Mouse (Mus musculus): ENCODE results near the gene Tcerg1l. TPM values are rescaled to one million over a fixed set of nuclear protein-coding genes. Genes with fewer than 3 reads are reported as not detected.

The Tcerg1l gene
- total and polyA plus RNA-seq, 3 experiments = 0.13 to 0.81 (median 0.40) TPM

DNA sequence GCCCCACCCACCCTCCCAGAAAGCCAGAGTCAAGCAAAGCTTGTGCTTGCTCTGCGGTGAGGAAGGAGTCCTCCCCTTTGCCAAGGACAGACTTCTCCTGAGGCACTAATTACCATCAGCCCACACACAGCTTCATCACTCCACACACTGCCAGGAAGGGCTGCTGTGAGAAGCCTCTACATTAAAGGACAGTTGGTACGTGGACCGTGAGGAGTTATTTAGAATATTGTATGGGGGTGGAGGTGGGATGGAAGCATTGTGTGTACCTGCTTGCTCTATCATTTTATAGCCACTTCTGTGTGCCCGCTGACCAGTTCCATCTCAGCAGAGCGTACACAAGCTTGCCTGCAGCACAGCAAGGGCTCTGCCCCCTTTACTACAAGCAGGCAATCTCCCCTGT, 16.0 kb upstream of the Tcerg1l start:
- no peak for DNase-seq (ENCODE audit: extremely low read depth)
- H3K27me3 ChIP-seq (replicated peaks) = peaks cover 21% of the 10 kb centered on the region
- in situ Hi-C loops (cut with MboI; ENCODE audit: low pct_ligation_motif_present, low pct_unique_long_range_greater_than_20kb, low sequenced_read_pairs) = no loop called here
- H3K27ac ChIP-seq (ENCODE audit: insufficient read depth, low read depth) = no peak overlapping the region
- no peak for TF ChIP-seq ETS1 (conservative IDR thresholded peaks at IDR 0.05; ENCODE audit: low read depth, low read length)
- TF ChIP-seq ZNF384 (IDR thresholded peaks at IDR 0.05; ENCODE audit: low read depth, low read length) = no peak
- no peak for TF ChIP-seq SIN3A (IDR thresholded peaks at IDR 0.05; ENCODE audit: low read length)
- TF ChIP-seq NRF1 (IDR thresholded peaks at IDR 0.05; ENCODE audit: low read depth, low read length) = no peak
- TF ChIP-seq RCOR1 (conservative IDR thresholded peaks at IDR 0.05; ENCODE audit: low read depth, low read length) = no peak
- no peak for TF ChIP-seq MAZ (IDR thresholded peaks at IDR 0.05; ENCODE audit: low read depth, low read length)
- no peak for TF ChIP-seq EP300 (IDR thresholded peaks at IDR 0.05; ENCODE audit: low read length)
- no peak for TF ChIP-seq JUN (IDR thresholded peaks at IDR 0.05; ENCODE audit: insufficient read depth, low read depth, low read length)
- TF ChIP-seq TBP (conservative IDR thresholded peaks at IDR 0.05; ENCODE audit: low read depth, low read length) = no peak
- no peak overlapping the region for H3K9ac ChIP-seq (ENCODE audit: insufficient read depth, low read depth)
- no peaks in the 10 kb centered on the region for H3K36me3 ChIP-seq (replicated peaks in 1 of 2; ENCODE audit: control insufficient read depth in 1 of 2, insufficient read depth in 1 of 2, low read length in 1 of 2)
- H3K9me3 ChIP-seq (replicated peaks; ENCODE audit: low read length) = no peaks in the 10 kb centered on the region
- H3K4me2 ChIP-seq (ENCODE audit: insufficient read depth, low read depth, poor library complexity, severe bottlenecking) = no peak overlapping the region
- H3K4me1 ChIP-seq (ENCODE audit: control insufficient read depth in 1 of 2, insufficient read depth in 2 of 2) = peaks cover 4 to 6% of the 10 kb centered on the region in 2 experiments
- dilution Hi-C loops (cut with MboI; ENCODE audit: extremely low pct_ligation_motif_present, extremely low pct_unique_long_range_greater_than_20kb, low sequenced_read_pairs) = no loop called here
- H3K79me2 ChIP-seq (replicated peaks; ENCODE audit: control insufficient read depth, extremely low read depth, insufficient read depth, poor library complexity, severe bottlenecking) = no peaks in the 10 kb centered on the region
- H3K4me3 ChIP-seq (replicated peaks in 1 of 3; ENCODE audit: low read depth in 2 of 3, low read length in 2 of 3, poor library complexity in 1 of 3) = no peak overlapping the region

DNA sequence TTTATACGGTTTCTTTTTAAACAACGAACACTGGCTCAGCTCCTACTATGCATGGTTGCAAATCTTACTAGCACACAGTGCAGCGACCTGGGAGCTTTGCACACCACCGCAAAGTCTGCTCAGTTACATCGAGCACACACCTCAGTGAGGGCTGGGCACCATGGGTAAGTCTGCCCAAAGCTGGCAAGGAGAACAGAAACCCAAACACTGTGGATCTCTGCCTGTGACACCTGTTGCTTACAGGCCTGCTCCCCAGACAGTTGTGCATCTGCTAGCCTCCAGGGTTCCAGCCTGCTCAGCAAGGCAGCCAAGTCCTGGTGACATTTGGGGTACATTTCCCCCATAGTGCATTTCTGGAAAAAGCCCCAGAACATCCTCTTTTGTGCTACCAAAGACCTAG, 4.1 kb upstream of the Tcerg1l start:
- peaks cover 9% of the 10 kb centered on the region for H3K9me3 ChIP-seq (replicated peaks; ENCODE audit: low read length)
- dilution Hi-C loops (cut with MboI; ENCODE audit: extremely low pct_ligation_motif_present, extremely low pct_unique_long_range_greater_than_20kb, low sequenced_read_pairs) = no loop called here

More for the DNA sequence above, 4.1 kb upstream of the Tcerg1l start:
- no peak for DNase-seq (ENCODE audit: extremely low read depth)
- Histone ChIP-seq H3K27me3 (replicated peaks) (peaks cover 20% of the 10 kb centered on the region), H3K4me1 (ENCODE audit: control insufficient read depth in 1 of 2, insufficient read depth in 2 of 2) (peaks cover 0 to 17% of the 10 kb centered on the region in 2 experiments; a peak in 2 of 4 replicates), H3K36me3 (replicated peaks in 1 of 2; ENCODE audit: control insufficient read depth in 1 of 2, insufficient read depth in 1 of 2, low read length in 1 of 2) (no peaks in the 10 kb centered on the region), H3K9ac (ENCODE audit: insufficient read depth, low read depth) (no peak overlapping the region), H3K4me2 (ENCODE audit: insufficient read depth, low read depth, poor library complexity, severe bottlenecking) (no peak overlapping the region), H3K4me3 (replicated peaks in 1 of 3; ENCODE audit: low read depth in 2 of 3, low read length in 2 of 3, poor library complexity in 1 of 3) (no peak overlapping the region), H3K27ac (ENCODE audit: insufficient read depth, low read depth) (no peak overlapping the region), H3K79me2 (replicated peaks; ENCODE audit: control insufficient read depth, extremely low read depth, insufficient read depth, poor library complexity, severe bottlenecking) (no peaks in the 10 kb centered on the region)
- in situ Hi-C loops (cut with MboI; ENCODE audit: low pct_ligation_motif_present, low pct_unique_long_range_greater_than_20kb, low sequenced_read_pairs) = no loop called here
- no peak for TF ChIP-seq SIN3A (IDR thresholded peaks at IDR 0.05; ENCODE audit: low read length)
- no peak for TF ChIP-seq KAT2A (IDR thresholded peaks at IDR 0.05; ENCODE audit: insufficient replicate concordance, low read length)
- TF ChIP-seq MYC (IDR thresholded peaks at IDR 0.05; ENCODE audit: low read depth, low read length) = no peak
- no peak for TF ChIP-seq ZMIZ1 (IDR thresholded peaks at IDR 0.05; ENCODE audit: low read depth, low read length)
- TF ChIP-seq MXI1 (IDR thresholded peaks at IDR 0.05; ENCODE audit: low read depth, low read length) = no peak
- no peak for TF ChIP-seq BHLHE40 (IDR thresholded peaks at IDR 0.05; ENCODE audit: low read depth, low read length)
- no peak for TF ChIP-seq RCOR1 (conservative IDR thresholded peaks at IDR 0.05; ENCODE audit: low read depth, low read length)
- no peak for TF ChIP-seq POLR2AphosphoS2 (IDR thresholded peaks at IDR 0.05; ENCODE audit: low read depth, low read length)
- TF ChIP-seq USF2 (conservative IDR thresholded peaks at IDR 0.05; ENCODE audit: low read depth, low read length) = no peak
- no peak for TF ChIP-seq NRF1 (IDR thresholded peaks at IDR 0.05; ENCODE audit: low read depth, low read length)

Data from CH12.LX (cell line).